ENCODE assay signal across 19 mouse cellular contexts in genomic region chr3:132919240-132919639, GRCm38 (mm10). TPM values are rescaled to one million over a fixed set of nuclear protein-coding genes. Genes with fewer than 3 reads are reported as not detected.
"Had no signal": no experiment of that assay in that cellular context is flagged by ENCODE, and none has a peak within 500 bp of the region (broad histone marks: within the 10 kb centered on the region; RNA-seq: fewer than 3 reads in every experiment).

No protein-coding gene starts in this region.

- H3K4me1 ChIP-seq: liver, embryonic 15.5 days; lung, embryonic 15.5 days; midbrain, embryonic 12.5 days; midbrain, embryonic 15.5 days; neural tube, embryonic 12.5 days; stomach, embryonic 15.5 days had no signal

- DNase-seq: liver, postnatal 0 days; lung, adult 2 months; lung, postnatal 14 days; lung, postnatal 36 days; right cerebral cortex, postnatal 14 days; thymus, adult 2 months; thymus, postnatal 25 days; thymus, postnatal 4 days had no signal

- H3K9me3 ChIP-seq: liver, embryonic 15.5 days; lung, embryonic 15.5 days; midbrain, embryonic 12.5 days; midbrain, embryonic 15.5 days; neural tube, embryonic 12.5 days; stomach, embryonic 15.5 days had no signal

- H3K4me3 ChIP-seq: liver, embryonic 15.5 days; lung, embryonic 15.5 days; midbrain, embryonic 12.5 days; midbrain, embryonic 15.5 days; neural tube, embryonic 12.5 days; stomach, embryonic 15.5 days had no signal

- H3K36me3 ChIP-seq: liver, embryonic 15.5 days; lung, embryonic 15.5 days; midbrain, embryonic 12.5 days; midbrain, embryonic 15.5 days; neural tube, embryonic 12.5 days; stomach, embryonic 15.5 days had no signal

- H3K27me3 ChIP-seq: liver, embryonic 15.5 days; lung, embryonic 15.5 days; midbrain, embryonic 12.5 days; midbrain, embryonic 15.5 days; neural tube, embryonic 12.5 days; stomach, embryonic 15.5 days had no signal

- ATAC-seq: liver, postnatal 0 days; lung, postnatal 0 days; midbrain, embryonic 15.5 days had no signal

- H3K27ac ChIP-seq: liver, embryonic 15.5 days; lung, embryonic 15.5 days; macrophage; midbrain, embryonic 12.5 days; midbrain, embryonic 15.5 days; neural tube, embryonic 12.5 days; stomach, embryonic 15.5 days; stomach, postnatal 0 days had no signal

RNA-seq across cellular contexts. Expression of gene Npnt, which starts 30.9 kb away (rescaled TPM):
- total RNA-seq: megakaryocyte progenitor cell, adult 5-6 weeks; monocyte, adult 5-6 weeks had no signal
- polyA plus RNA-seq: macrophage had no signal
